Mouse (Mus musculus): ENCODE data around the gene Trpv2. TPM values are rescaled to one million over a fixed set of nuclear protein-coding genes. Genes with fewer than 3 reads are reported as not detected.

Gene Trpv2
- polyA plus RNA-seq (2012; ENCODE audit: insufficient read depth, insufficient read length, low replicate concordance, missing spikeins) = not detected in 2 replicates

GRCm38 (mm10) chr11:62573959-62574702, at the start of gene Trpv2:
Trpv2 (plus strand) TSS chr11:62574486.
- H3K4me3 ChIP-seq (ENCODE audit: insufficient read depth, low read depth, low read length) = peak within 1 kb of the TSS; percentile 66
- WGBS = 81% methylated on average over 6 of the region's 6 CpGs

GRCm38 (mm10) chr11:62537089-62537488, 37.2 kb upstream of the Trpv2 start:
- no peak overlapping the region for H3K27ac ChIP-seq (ENCODE audit: insufficient read depth, low read depth, low read length)
- TF ChIP-seq CTCF (IDR thresholded peaks at IDR 0.05; ENCODE audit: insufficient read depth, low read depth, low read length) = no peak
- no peak for TF ChIP-seq POLR2A (IDR thresholded peaks at IDR 0.05; ENCODE audit: insufficient read depth, low read depth, low read length)
- WGBS = 63% methylated on average over 8 of the region's 8 CpGs
- peaks cover 7% of the 10 kb centered on the region for H3K4me1 ChIP-seq (ENCODE audit: control insufficient read depth, insufficient read depth, low read length)
- no peak overlapping the region for H3K4me3 ChIP-seq (ENCODE audit: insufficient read depth, low read depth, low read length)

More at GRCm38 (mm10) chr11:62573959-62574702, at the start of gene Trpv2:
- TF ChIP-seq POLR2A (IDR thresholded peaks at IDR 0.05; ENCODE audit: insufficient read depth, low read depth, low read length) = no peak
- no peak for TF ChIP-seq CTCF (IDR thresholded peaks at IDR 0.05; ENCODE audit: insufficient read depth, low read depth, low read length)
- Histone ChIP-seq H3K27ac (ENCODE audit: insufficient read depth, low read depth, low read length) (no peak within 1 kb of the TSS), H3K4me1 (ENCODE audit: control insufficient read depth, insufficient read depth, low read length) (peaks cover 13% of the 10 kb centered on the region)

DNA sequence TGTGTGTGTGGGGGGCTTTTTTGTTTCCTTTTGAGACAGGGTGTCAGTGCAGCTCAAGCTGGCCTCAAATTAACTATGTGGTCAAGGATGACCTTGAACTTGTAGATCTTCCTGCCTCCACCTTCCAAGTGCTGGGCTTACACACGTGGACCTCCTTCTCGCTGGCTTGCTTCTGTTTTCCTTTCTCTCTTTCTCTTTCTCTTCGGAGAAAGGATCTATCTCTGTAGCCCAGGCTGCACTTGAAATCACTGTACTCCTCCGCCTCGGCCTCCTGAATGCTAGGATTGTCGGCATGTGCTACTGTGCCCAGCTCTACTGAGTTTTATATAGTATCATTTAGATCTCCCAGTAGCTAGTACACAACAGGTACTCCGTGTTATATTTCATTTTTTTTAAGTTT, 36.7 kb upstream of the Trpv2 start:
- Histone ChIP-seq H3K27ac (ENCODE audit: insufficient read depth, low read depth, low read length) (no peak overlapping the region), H3K4me1 (ENCODE audit: control insufficient read depth, insufficient read depth, low read length) (peaks cover 7% of the 10 kb centered on the region), H3K4me3 (ENCODE audit: insufficient read depth, low read depth, low read length) (peak overlapping the region; percentile 35)
- 17% methylated on average over 7 of the region's 7 CpGs for WGBS
- TF ChIP-seq CTCF (IDR thresholded peaks at IDR 0.05; ENCODE audit: insufficient read depth, low read depth, low read length) (no peak), POLR2A (IDR thresholded peaks at IDR 0.05; ENCODE audit: insufficient read depth, low read depth, low read length) (no peak)

GRCm38 (mm10) chr11:62538321-62539088, 35.8 kb upstream of the Trpv2 start:
- Histone ChIP-seq H3K4me1 (ENCODE audit: control insufficient read depth, insufficient read depth, low read length) (peaks cover 7% of the 10 kb centered on the region), H3K27ac (ENCODE audit: insufficient read depth, low read depth, low read length) (0 out of 2 replicates have a peak overlapping the region, but pooled peaks have one; percentile 17), H3K4me3 (ENCODE audit: insufficient read depth, low read depth, low read length) (peak overlapping the region; percentile 74)
- TF ChIP-seq CTCF (IDR thresholded peaks at IDR 0.05; ENCODE audit: insufficient read depth, low read depth, low read length) (no peak), POLR2A (IDR thresholded peaks at IDR 0.05; ENCODE audit: insufficient read depth, low read depth, low read length) (no peak)
- WGBS = under 1% methylated on average over 70 of the region's 73 CpGs

GRCm38 (mm10) chr11:62539089-62539890, 35.0 kb upstream of the Trpv2 start, which contains the start of gene Cenpv:
Cenpv (minus strand) TSS chr11:62539261.
- Histone ChIP-seq H3K27ac (ENCODE audit: insufficient read depth, low read depth, low read length) (peak within 1 kb of the TSS; percentile 70), H3K4me1 (ENCODE audit: control insufficient read depth, insufficient read depth, low read length) (peaks cover 7% of the 10 kb centered on the region), H3K4me3 (ENCODE audit: insufficient read depth, low read depth, low read length) (peak within 1 kb of the TSS; percentile 74)
- WGBS = 5% methylated on average over 57 of the region's 57 CpGs
- TF ChIP-seq POLR2A (IDR thresholded peaks at IDR 0.05; ENCODE audit: insufficient read depth, low read depth, low read length) = peak; percentile 72
- TF ChIP-seq CTCF (IDR thresholded peaks at IDR 0.05; ENCODE audit: insufficient read depth, low read depth, low read length) = no peak

DNA sequence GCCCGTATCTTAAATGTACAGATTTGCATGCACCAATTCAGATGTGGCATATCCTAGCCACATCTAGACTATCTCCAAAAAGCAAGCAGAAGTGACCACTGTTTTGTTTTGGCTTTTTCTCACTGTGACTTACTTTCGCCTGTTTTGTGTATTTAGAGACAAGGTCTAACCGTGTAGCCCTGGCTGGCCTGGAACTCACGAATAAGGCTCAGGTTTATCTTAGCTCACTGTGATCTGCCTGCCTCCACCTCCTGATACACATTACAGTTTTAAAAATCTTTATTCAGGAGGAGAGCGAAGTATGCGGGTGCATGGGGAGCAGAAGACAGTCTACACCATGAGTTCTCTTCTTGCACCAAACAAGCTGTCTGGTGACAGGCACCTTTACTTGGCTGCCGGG, 34.1 kb upstream of the Trpv2 start:
- WGBS = 89% methylated on average over 7 of the region's 7 CpGs

GRCm38 (mm10) chr11:62540969-62541368, 33.3 kb upstream of the Trpv2 start:
- Histone ChIP-seq H3K4me3 (ENCODE audit: insufficient read depth, low read depth, low read length) (no peak overlapping the region), H3K27ac (ENCODE audit: insufficient read depth, low read depth, low read length) (no peak overlapping the region), H3K4me1 (ENCODE audit: control insufficient read depth, insufficient read depth, low read length) (peaks cover 7% of the 10 kb centered on the region)
- WGBS = 48% methylated on average over 2 of the region's 2 CpGs
- no peak for TF ChIP-seq POLR2A (IDR thresholded peaks at IDR 0.05; ENCODE audit: insufficient read depth, low read depth, low read length)
- TF ChIP-seq CTCF (IDR thresholded peaks at IDR 0.05; ENCODE audit: insufficient read depth, low read depth, low read length) = no peak

More for the DNA sequence above, 34.1 kb upstream of the Trpv2 start:
- no peak overlapping the region for H3K4me3 ChIP-seq (ENCODE audit: insufficient read depth, low read depth, low read length)
- no peak for TF ChIP-seq POLR2A (IDR thresholded peaks at IDR 0.05; ENCODE audit: insufficient read depth, low read depth, low read length)
- no peak for TF ChIP-seq CTCF (IDR thresholded peaks at IDR 0.05; ENCODE audit: insufficient read depth, low read depth, low read length)
- H3K4me1 ChIP-seq (ENCODE audit: control insufficient read depth, insufficient read depth, low read length) = peaks cover 7% of the 10 kb centered on the region
- no peak overlapping the region for H3K27ac ChIP-seq (ENCODE audit: insufficient read depth, low read depth, low read length)

DNA sequence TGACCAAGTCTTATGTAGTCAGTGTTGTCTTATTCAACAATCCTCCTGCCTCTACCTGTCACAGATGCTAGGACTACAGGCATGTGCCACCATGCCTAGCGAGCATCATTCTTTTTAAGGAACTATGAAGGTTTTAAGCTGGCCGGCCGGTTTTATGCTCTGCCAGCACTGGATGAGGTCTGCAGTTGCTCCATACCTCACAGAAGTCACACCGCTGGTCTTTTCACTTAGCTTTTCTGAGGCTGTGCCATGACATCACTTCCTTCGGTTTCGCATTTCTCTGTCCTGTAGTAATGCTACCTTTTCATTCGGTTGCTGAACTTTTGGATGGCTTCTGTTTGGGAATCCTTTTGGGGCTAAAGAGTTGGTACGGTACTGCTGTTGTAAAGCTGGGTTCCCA, 32.7 kb upstream of the Trpv2 start:
- peaks cover 7% of the 10 kb centered on the region for H3K4me1 ChIP-seq (ENCODE audit: control insufficient read depth, insufficient read depth, low read length)
- no peak for TF ChIP-seq CTCF (IDR thresholded peaks at IDR 0.05; ENCODE audit: insufficient read depth, low read depth, low read length)
- TF ChIP-seq POLR2A (IDR thresholded peaks at IDR 0.05; ENCODE audit: insufficient read depth, low read depth, low read length) = no peak
- H3K4me3 ChIP-seq (ENCODE audit: insufficient read depth, low read depth, low read length) = no peak overlapping the region
- no peak overlapping the region for H3K27ac ChIP-seq (ENCODE audit: insufficient read depth, low read depth, low read length)
- 90% methylated on average over 8 of the region's 8 CpGs for WGBS
